Mouse (Mus musculus) kidney, adult 18-20 months (tissue): ENCODE results near the gene Actn4.

Source experiments
- DNase-seq: peaks from one replicate; pipeline ENCODE4 v3.0.0; 2021

Actn4 gene

DNA sequence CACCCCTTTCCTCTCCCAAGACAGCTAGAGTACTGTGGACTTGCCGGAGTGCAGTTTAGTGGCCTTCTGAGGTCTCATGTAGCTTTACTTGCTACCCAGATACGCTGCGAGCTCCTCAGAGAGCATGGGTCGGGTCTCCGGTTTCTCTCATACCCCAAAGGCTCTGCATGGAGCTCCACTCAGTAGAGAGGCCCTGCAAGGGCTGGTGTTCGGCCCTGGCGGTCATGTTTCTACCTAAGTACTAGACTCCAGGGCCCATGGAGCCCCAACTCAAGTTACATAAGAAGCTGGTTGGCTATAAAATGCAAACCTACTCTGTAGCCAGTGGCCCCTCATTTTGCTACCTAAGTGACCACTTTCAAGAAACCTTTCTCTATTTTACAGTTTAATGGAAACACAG is 13.4 kb downstream of the Actn4 start:
- DNase-seq = no peak

DNA sequence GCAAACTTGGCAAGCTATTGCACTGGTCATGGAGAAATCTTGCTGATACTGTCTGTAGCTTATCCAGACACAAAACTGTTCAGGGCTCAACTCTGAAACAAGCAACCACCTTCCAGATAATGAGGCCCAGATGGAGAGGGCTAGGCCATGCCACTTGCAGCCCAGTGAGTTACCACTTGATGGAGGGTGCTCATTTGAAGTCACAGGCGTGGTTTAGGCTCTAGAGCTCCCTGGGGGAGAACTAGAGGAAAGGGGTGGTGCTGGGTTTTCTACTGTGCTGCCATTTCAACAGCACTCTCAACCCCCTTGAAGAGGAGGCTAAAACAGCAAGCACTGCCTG is 15.9 kb downstream of the Actn4 start:
- DNase-seq = no peak

DNA sequence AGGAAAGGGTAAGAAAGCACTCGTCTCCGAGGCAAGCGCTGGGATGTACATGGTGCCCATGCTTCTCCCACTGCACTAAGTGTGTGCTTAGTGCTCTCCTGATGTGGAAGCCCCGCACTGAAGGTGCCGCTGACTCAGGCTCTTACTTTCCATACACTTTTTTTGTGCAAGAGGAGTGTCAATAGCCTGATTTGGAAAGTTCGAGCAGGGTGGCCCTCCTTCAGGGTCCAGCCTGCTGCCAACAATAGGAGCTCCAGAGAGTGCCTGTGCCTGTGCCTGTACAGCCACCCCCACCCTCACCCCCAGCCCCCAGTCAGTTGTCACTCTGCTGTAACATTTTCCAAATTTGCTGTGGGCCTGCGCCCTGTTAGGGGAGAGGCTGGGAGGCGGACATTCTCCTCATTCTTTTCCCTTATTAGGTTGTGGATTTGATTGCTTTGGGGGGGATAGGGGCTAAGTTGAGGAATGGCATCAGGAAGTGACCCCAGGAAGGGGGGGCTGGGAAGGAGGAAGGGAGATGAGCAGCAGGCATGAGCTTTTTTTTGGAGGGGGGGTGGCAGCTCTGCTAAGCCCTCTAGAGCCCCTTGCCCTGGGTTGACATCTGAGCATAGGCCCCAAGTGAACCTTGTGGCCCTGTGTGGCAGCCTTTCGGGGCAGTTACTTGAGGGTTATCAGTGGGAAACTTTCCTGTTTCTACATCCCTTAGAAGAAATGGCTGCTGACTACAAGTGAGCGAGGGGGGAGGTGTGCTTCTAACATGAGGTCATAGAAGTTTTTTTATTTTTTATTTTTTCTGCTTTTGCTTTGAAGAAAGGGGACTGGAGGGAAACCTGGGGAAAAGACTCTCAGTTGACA is 16.5 kb downstream of the Actn4 start:
- peak; percentile 37 for DNase-seq

DNA sequence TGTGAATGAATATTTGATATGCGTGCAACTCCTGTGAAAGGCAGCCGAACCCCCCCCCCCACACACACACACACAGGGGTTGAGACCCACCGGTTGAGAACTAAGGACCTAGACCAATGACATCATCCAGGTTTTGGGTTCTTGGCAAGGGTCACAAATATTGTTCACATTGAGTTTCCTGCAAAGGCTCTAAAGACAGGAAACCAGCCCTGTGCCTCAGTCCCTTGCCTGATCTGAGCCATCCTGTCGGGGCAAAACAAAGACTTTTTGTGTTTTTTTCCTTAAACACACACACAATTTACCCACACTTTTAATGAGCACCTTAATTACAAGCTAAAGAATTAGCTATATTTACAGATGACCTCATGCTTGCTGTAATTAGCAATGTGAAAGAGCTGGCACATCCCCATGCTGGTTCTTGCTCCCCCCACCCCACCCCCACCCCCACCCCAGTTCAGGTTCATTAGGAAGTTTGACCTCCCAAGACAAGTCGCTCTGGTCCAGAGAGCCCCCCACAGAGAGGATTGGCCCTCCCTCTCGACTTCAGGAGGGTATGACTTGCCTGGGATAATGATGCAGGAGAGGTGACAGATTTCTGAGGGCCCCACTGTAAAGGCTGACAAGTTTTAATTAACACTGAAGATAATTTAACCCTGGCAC is 17.3 kb downstream of the Actn4 start:
- DNase-seq = no peak

DNA sequence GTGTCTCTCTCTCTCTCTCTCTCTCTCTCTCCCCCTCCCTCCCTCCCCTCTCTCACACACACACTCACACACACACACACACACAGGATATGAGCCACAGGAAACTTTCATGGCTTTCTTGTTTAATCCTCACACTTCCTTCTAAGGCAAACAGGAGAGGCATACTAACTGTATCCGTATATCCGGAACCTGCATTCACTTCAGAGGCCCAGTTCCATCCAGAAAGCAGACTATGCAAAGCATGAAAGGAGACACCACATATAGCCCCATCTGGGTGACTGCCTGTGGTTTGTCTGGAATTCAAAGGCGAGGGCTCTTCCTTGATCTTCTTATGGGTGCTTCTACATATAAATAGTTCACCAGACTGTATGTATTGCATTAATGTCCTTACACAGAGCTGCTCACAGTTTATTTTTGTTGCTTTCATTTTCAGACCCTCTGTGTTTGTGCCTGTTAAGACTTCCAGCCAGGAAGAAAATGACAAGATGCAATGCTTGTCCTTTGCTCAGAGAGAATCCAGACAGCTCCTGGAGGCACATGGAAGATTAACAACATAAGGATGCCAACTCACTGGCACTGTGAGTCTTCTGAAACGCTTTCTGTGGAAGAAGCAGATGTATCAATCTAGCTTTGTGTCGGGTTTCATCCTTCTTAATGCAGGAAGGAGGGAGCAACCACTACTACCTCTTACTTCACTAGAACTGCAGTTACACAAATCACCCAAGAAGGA is 18.5 kb downstream of the Actn4 start:
- no peak for DNase-seq

DNA sequence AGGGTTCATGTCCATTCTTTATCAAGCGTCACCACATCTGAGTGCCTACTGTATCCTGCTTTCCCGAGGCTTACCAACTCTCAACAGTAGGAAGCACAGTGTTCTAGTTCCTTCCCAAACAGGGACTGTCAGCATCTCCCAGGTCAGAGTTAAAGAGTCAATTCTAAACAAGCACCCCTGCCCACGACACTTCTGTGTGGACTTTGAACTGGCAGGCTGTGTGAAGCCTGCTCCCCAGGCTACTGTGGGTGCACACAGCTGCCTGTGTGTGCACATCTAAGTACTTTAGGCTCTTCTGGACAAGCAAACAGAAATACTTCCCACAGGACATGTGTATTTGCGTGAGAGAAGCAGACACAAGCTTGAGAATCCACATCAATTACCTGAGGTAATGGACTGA is 20.6 kb downstream of the Actn4 start:
- peak; percentile 55 for DNase-seq

DNA sequence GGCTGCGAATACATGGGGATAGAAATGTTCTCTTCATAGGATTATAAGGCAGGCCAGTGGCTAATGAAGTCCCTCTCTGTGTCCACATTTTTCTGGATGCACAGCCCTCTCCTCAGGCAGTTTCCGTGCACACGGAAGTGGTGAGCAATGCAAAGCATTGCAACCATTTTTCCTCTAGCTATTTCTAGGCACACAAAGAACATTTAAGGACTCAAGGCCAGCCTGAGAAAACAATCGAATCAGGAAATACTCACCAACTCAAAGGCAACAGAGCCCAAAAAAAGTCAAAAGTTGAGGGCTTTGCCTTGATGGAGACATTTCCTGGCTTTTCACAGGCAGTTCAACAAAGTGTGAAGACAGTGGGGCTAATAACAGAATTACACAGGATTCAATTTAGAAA is 21.0 kb downstream of the Actn4 start:
- DNase-seq = no peak

DNA sequence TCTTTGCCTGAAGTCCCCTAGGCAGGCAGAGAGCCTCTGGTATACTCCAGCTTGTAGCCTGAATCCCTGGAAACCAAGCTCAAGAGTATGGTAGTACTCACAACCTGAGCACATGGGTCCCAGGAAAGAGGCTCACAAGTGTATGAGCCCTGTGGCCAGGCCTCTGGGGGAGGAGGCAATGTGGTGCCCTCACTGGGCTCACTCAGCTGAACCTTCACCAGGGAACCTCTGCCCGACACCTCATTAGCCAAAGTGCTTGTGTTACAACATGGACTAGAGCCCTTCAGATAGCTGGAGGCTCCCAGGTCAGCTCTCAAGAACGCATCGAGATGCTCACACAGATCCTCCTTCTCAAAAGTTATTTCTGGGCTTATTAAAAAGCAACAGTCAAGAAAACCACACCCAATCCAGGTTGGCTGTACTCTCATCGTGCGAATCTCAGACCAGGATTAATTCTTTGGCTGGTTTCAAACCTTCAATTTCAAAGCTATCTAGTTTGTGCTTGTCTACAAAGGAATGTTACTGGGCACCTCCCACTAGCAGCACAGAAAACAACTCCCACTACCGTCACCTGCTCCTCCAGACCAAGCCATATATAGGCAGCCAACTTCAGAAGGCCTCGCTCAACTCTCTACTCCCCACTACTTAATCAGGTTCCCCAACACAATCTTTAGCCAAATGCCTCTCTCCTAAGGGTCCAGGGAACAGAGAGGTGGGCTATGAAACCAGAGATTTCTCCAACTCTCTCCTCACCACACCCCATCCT is 22.5 kb downstream of the Actn4 start:
- DNase-seq = peak; percentile 52

DNA sequence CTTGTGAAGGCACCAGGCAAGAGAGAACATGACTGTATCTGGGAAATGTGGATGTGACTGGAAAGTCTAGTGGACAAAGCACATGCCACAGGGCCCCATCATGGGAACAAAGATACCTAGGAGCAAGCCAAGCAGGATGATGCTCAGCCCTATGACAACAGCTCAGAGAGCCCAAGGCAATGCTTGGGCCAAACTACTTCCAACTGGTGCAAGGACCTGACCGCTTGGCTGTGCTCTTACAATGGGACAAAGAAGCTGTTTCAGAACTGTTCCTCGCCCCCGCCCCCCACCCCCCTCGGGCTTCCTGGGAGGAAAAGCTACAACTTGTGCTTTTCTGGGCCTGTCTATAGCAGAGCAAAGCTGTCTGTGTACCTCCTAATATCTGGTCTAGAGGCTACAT is 23.5 kb downstream of the Actn4 start:
- DNase-seq = no peak

DNA sequence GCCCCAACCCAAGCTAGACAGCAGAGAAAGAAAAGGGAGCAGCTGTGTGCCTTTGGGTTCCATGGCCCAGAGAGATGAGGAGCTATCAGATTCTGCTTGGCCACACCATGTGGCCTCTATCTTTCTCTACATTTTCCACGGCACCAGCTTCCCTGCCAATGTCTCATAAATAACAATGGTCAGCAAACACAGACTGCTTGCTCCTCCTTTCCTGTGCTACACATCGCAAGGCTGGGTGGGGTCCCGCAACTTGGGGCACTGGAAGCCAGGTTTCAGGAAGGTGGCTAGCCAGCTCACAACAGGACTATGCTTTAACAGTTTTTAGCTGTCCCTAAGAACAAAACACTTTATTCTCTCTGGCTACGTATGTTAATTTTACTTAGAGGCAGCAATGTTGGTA is 25.4 kb downstream of the Actn4 start:
- DNase-seq = no peak

DNA sequence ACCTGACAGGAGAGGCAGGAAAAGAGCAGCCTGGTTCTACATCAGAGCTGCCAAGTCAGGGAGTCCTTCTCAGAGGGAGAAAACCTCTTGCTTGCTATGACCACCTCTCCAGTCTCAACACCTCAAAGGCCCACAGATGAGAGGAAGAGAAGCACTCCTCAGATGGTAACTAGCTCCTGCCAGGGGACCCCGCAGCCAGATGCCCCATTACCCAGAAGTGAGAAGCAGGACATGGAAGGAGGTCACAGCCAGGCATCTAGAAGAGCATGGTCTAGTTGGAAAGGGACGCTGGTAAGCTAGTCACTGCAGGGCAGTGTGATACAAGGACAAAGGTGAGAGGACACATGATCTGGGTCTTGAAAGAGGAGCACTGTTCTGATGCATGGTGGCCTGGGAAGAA is 28.3 kb downstream of the Actn4 start:
- peak; percentile 25 for DNase-seq

DNA sequence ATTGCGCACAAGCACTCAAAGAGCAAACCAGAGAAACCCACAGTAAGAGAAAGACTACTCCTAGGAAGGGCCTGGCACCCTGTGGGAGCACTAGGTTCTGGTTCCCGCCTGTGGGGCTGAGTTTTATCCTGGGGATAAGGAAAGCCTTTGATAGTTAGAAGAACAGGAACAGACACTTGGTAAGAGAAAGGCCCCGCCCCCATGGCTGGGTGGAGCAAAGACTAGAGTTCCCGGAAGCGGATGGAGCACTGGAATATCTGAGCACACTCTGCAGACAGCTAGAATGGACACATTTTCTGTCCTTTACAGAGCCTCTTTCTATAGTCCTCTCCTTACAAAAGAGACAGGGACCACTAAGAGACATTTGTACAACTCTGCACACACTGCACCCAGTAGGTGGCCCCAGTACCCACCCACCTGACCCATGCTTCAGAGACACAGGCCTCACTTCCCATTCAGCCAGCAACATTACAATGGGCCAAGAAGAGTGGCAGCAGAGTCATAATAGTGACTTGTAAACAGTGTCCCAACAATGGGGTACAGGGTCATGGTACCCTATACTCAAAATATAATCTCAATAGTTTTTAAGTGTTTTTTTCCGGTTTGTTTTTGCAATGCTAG is 29.6 kb downstream of the Actn4 start:
- peak; percentile 61 for DNase-seq

DNA sequence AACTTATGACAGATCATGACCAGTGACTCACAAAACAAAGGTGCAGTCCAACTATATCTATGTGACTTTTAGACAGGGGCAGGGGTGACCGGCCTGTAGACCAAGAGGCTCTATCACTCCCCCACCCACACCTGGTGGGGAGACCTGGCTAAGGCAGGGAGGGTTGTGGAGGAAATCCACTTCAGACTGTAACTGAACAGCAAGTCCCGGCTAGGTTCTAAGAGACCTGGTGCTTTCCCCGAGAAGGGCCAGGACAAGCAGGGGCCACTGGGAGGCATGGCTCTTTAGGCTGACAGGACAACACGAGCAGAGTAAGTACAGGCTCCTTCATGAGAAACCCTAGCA is 30.5 kb downstream of the Actn4 start:
- DNase-seq = peak; percentile 57

DNA sequence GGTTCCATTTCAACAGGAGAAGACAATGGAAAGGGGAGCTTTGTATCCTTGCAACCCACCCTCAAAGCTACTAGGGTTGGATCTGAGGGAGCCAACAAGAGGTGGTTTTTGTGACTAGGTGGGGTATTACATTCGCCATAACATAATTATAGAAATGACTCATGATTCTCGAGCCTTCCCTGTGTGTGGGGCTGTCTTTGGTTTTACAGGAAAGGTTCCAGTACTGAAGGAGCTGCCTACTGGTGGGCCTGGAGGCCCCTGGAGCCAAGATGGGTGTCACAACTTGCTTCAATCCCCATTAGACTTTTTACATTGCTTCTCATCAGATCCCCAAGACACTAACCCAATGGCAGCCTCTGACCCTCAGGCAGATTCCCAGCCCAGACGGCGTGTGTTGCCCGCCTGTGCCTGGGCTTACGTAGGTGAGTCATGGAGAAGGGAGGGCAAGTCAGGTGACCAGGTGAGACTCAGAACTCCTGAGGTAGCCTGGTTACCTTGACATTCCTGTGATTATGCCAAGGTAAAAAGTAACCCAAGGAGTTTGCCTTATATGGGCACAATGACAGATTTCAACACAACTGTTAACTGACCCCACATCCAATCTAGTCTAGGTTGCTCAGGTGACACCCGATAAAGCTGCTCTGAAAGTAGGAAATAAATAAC is 31.0 kb downstream of the Actn4 start:
- peak; percentile 73 for DNase-seq

DNA sequence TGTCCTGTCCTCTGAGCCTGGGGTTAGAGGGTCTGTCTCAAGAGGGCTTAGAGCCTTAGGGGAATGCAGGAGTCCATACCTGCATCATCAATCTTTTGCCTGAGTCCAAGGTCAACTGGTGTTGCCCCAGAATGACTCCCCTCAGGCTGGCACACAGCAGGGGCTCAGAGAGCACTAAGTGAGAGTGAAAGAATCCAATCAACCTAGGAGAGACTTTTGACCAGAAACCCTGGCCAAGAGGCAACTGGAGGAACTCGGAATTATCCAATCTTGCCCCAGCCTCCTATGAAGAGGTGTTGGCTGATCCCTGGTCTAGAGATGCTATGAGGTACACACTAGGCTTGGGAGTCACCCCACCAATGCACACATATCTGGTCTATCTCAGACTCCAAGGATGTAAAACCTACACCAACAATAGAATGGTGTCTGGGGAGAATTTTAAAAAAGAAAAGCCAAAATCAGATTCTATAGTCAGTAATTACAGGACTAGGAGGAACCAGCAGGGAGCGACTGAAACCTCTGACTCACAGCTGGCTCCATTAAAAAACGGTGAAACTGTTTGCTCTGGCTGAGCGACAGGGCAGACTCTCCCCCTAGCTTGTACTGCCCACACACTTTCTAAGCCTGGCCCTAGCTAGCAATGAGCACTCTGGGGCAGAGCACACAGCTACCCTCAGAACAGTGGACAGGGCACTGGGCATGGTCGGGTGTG is 31.7 kb downstream of the Actn4 start:
- peak; percentile 34 for DNase-seq

DNA sequence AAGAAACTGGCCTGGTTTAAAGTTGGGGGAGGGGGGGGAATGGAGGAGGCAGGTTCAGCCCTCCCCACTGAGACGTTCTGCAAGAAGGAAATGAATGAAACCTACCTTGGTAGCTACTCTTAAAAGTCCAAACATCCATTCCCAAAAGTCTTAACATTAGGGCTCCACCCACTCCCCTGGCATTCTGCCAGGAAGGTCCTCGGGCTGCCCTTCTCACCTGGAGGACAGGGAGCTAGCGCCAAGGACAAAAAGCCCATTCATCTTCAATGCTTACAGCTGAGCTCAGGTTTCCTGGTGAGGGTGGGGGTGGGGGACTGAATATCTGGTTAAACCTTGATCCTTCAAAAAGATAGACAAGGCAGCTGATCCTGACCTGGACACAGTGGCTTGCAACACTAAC is 32.8 kb downstream of the Actn4 start:
- peak; percentile 82 for DNase-seq

DNA sequence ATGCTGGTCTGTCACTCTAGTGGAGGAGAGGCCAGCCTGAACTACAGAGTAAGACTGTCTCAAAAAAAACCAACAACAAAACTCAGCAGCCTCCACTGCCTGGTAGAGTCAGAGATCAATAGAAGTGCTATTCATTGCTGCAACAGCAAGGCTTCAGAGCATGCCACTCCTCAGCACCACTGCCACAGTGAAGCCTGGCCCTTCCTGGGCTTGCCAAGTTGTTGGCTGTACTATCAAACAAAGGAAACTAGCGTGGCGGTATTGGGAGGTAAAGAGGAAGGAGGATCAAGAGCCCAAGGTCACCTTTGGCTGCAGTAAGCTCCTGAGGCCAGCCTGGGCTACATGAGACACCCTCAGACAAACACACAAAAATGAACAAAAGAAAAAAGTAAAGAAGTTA is 36.0 kb downstream of the Actn4 start:
- peak; percentile 17 for DNase-seq

DNA sequence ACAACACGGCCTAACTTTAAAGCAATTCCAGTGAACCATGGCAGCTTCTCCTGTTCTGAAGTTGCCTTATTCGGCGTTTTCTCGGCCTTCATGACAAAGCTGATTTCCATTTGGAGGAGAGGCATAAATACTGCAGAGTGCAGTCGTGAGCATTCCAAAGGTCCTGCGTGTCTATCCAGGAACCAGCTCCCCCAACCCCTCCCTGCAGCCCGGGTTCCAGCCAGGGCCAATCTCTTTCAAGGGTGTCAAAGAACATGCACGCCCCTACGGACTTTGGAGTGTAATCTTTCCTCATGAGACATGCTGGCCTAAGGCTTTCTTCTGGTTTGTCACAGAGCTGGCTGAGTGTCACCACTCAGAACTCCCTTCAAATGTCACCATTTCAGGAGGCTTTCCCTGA is 36.8 kb downstream of the Actn4 start:
- peak; percentile 86 for DNase-seq

DNA sequence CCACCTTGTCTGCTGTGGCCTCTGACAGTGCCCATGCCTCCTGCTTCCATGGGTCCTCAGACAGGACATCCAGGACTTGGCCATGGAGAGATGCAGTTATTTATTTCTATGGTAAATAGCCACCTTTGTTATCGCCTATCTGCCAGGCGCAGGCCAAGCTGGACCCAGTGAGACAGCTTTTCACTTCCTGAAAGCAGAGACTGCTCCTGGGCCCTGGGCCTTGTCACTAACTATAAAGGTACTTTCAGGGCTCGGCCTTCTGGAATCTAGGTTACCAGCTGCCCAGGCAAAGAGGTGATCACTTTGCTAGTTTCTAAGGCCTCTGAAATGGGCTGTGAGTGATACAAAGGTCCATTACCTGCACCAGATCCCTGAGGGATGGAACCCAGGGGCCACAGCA is 37.3 kb downstream of the Actn4 start:
- no peak for DNase-seq

DNA sequence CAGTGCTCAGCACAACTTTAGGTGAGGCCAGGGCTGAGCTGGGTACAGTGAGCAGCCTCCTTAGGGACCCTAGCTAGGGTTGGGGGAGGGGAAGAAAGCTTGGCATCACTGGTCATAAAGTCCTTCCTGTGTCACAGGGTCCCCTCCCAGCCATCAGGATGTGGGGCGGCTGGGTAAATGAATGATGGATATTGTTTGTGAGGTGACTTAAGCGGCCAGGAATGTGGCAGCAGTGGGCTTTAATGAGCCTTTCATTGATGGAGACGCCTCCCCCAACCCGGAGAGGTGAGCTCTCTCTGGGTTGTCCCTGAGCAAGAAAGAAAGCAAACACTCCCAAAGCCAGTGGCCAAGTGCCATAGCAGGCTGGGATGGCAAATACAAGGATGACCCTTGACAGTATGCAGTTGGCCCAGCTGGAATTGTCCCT is 38.3 kb downstream of the Actn4 start:
- peak; percentile 51 for DNase-seq

DNA sequence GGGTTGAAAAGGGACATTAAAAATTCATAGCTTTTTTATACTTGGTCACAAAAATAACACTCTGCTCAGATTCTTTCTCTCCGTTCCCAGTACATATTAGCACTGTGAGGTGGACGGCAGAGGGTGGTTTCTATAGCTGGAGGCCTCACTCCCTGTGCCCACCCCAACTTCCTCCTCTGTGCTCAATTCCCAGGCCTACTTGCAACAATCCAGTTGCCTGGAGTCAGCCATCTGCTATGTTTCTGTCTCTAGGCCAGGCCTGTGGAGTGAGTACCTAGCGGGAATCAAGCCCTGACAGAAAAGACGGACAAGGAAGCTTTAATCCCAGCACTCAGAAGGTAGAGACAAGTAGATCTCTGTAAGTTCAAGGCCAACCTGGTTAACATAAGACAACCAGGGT is 39.5 kb downstream of the Actn4 start:
- no peak for DNase-seq
